Mouse (Mus musculus) lung, embryonic 16.5 days (tissue): ENCODE results near the gene Ints12. TPM values are rescaled to one million over a fixed set of nuclear protein-coding genes. Genes with fewer than 3 reads are reported as not detected.

Source experiments
- ATAC-seq: fragments of 200-750 bp; cut with Nextera tagmentation; 2 replicates; pipeline ENCODE4 v1.8.0; 2017; ENCODE audit warnings: low read depth, mild to moderate bottlenecking, moderate library complexity
- H3K27ac ChIP-seq: fragments of 300-500 bp; sonication (generic); 2 replicates; pipeline ENCODE4 v1.5.1; 2014; ENCODE audit warnings: mild to moderate bottlenecking, control low read depth, low read length
- H3K27me3 ChIP-seq: fragments of 300-500 bp; sonication (generic); 2 replicates; pipeline ENCODE4 v1.6.1; 2014; ENCODE audit warnings: low read depth, low read length, mixed read lengths; ENCODE audit not compliant: control insufficient read depth, insufficient read depth
- H3K36me3 ChIP-seq: fragments of 300-500 bp; sonication (generic); 2 replicates; pipeline ENCODE4 v1.6.1; 2014; ENCODE audit warnings: low read length; ENCODE audit not compliant: control insufficient read depth, insufficient read depth
- H3K4me1 ChIP-seq: fragments of 300-500 bp; sonication (generic); replicated peaks from 2 replicates; pipeline ENCODE4 v1.6.1; 2014; ENCODE audit warnings: low read length, mixed read lengths; ENCODE audit not compliant: control insufficient read depth, insufficient read depth
- H3K4me2 ChIP-seq: fragments of 300-500 bp; sonication (generic); 2 replicates; pipeline ENCODE4 v1.6.1; 2014; ENCODE audit warnings: low read depth, low read length, control low read depth
- H3K4me3 ChIP-seq: fragments of 300-500 bp; sonication (generic); 2 replicates; pipeline ENCODE4 v1.5.1; 2014; ENCODE audit warnings: mild to moderate bottlenecking, low read length, control low read depth
- H3K9ac ChIP-seq: fragments of 300-500 bp; sonication (generic); 2 replicates; pipeline ENCODE4 v1.6.1; 2014; ENCODE audit warnings: low read length, control low read depth
- H3K9me3 ChIP-seq: fragments of 300-500 bp; sonication (generic); 2 replicates; pipeline ENCODE4 v1.6.1; 2016; ENCODE audit warnings: low read length; ENCODE audit not compliant: control insufficient read depth
- WGBS: fragments of 180-500 bp; shearing (Covaris S2); extraction: QIAGEN DNeasy Blood & Tissue Kit; methylation state at CpG from one replicate; pipeline ENCODE4 v1.1.7; 2014; 5-methylcytosine and 5-hydroxymethylcytosine counted together
- polyA plus RNA-seq: library from polyadenylated mRNA; unstranded; fragments of >200 nt; fragmentation: Nextera tagmentation; extraction: Ambion mirVana; gene quantifications from 2 replicates; pipeline ENCODE4 v1.2.1, GENCODE M21; 2015

Gene Ints12
- polyA plus RNA-seq, 1 experiment from 2014 or later: 24.3 TPM

GRCm38 (mm10) chr3:133113281-133113680, 21.6 kb downstream of the Ints12 start:
- no peak overlapping the region for H3K9ac ChIP-seq
- no peak for ATAC-seq
- H3K4me2 ChIP-seq: no peak overlapping the region
- H3K27me3 ChIP-seq: no peaks in the 10 kb centered on the region
- WGBS: 33% methylated on average over 1 of the region's 1 CpGs
- H3K9me3 ChIP-seq: no peaks in the 10 kb centered on the region
- peaks cover 13% of the 10 kb centered on the region for H3K36me3 ChIP-seq
- H3K27ac ChIP-seq: no peak overlapping the region
- H3K4me3 ChIP-seq: no peak overlapping the region
- no peaks in the 10 kb centered on the region for H3K4me1 ChIP-seq

GRCm38 (mm10) chr3:133131372-133131771, 39.7 kb downstream of the Ints12 start:
- H3K9me3 ChIP-seq: no peaks in the 10 kb centered on the region
- no peaks in the 10 kb centered on the region for H3K27me3 ChIP-seq
- 93% methylated on average over 5 of the region's 5 CpGs for WGBS
- no peaks in the 10 kb centered on the region for H3K36me3 ChIP-seq
- no peak overlapping the region for H3K4me2 ChIP-seq
- ATAC-seq: no peak
- no peak overlapping the region for H3K4me3 ChIP-seq
- no peak overlapping the region for H3K27ac ChIP-seq
- no peak overlapping the region for H3K9ac ChIP-seq
- H3K4me1 ChIP-seq: no peaks in the 10 kb centered on the region

- no peak overlapping the region for H3K4me3 ChIP-seq
- no peak overlapping the region for H3K27ac ChIP-seq
- H3K4me2 ChIP-seq: no peak overlapping the region
- no peak overlapping the region for H3K9ac ChIP-seq
- no peaks in the 10 kb centered on the region for H3K9me3 ChIP-seq
- H3K27me3 ChIP-seq: no peaks in the 10 kb centered on the region
- no peak for ATAC-seq
- H3K36me3 ChIP-seq: no peaks in the 10 kb centered on the region
- WGBS: 68% methylated on average over 8 of the region's 8 CpGs
- H3K4me1 ChIP-seq: no peaks in the 10 kb centered on the region
Observed at GRCm38 (mm10) chr3:133132611-133133010, 41.0 kb downstream of the Ints12 start.

GRCm38 (mm10) chr3:133141877-133142276, 50.2 kb downstream of the Ints12 start:
- H3K36me3 ChIP-seq: no peaks in the 10 kb centered on the region
- H3K4me3 ChIP-seq: no peak overlapping the region
- H3K9me3 ChIP-seq: no peaks in the 10 kb centered on the region
- no peak overlapping the region for H3K4me2 ChIP-seq
- no peak for ATAC-seq
- H3K27ac ChIP-seq: no peak overlapping the region
- H3K27me3 ChIP-seq: no peaks in the 10 kb centered on the region
- H3K9ac ChIP-seq: no peak overlapping the region
- 77% methylated on average over 6 of the region's 6 CpGs for WGBS
- no peaks in the 10 kb centered on the region for H3K4me1 ChIP-seq

- Histone ChIP-seq H3K9me3 (no peaks in the 10 kb centered on the region), H3K9ac (no peak overlapping the region), H3K4me1 (no peaks in the 10 kb centered on the region), H3K27ac (no peak overlapping the region), H3K27me3 (no peaks in the 10 kb centered on the region), H3K36me3 (no peaks in the 10 kb centered on the region), H3K4me3 (no peak overlapping the region), H3K4me2 (no peak overlapping the region)
- no peak for ATAC-seq
- 71% methylated on average over 6 of the region's 6 CpGs for WGBS
Observed at GRCm38 (mm10) chr3:133144511-133145147, 53.0 kb downstream of the Ints12 start.

- Histone ChIP-seq H3K27me3 (no peaks in the 10 kb centered on the region), H3K4me3 (no peak overlapping the region), H3K9me3 (no peaks in the 10 kb centered on the region), H3K36me3 (no peaks in the 10 kb centered on the region), H3K27ac (no peak overlapping the region), H3K9ac (no peak overlapping the region), H3K4me1 (no peaks in the 10 kb centered on the region), H3K4me2 (no peak overlapping the region)
- 78% methylated on average over 6 of the region's 6 CpGs for WGBS
- no peak for ATAC-seq
Observed at GRCm38 (mm10) chr3:133151629-133152028, 60.0 kb downstream of the Ints12 start.

- WGBS: 60% methylated on average over 1 of the region's 1 CpGs
- Histone ChIP-seq H3K4me2 (no peak overlapping the region), H3K9ac (no peak overlapping the region), H3K27ac (no peak overlapping the region), H3K4me3 (no peak overlapping the region), H3K36me3 (no peaks in the 10 kb centered on the region), H3K4me1 (no peaks in the 10 kb centered on the region), H3K27me3 (no peaks in the 10 kb centered on the region), H3K9me3 (no peaks in the 10 kb centered on the region)
- ATAC-seq: no peak
Observed at GRCm38 (mm10) chr3:133152831-133153230, 61.2 kb downstream of the Ints12 start.

GRCm38 (mm10) chr3:133153629-133154028, 62.0 kb downstream of the Ints12 start:
- no peak overlapping the region for H3K27ac ChIP-seq
- H3K4me3 ChIP-seq: no peak overlapping the region
- H3K4me2 ChIP-seq: no peak overlapping the region
- H3K9ac ChIP-seq: no peak overlapping the region
- no peaks in the 10 kb centered on the region for H3K27me3 ChIP-seq
- no peak for ATAC-seq
- H3K36me3 ChIP-seq: no peaks in the 10 kb centered on the region
- no peaks in the 10 kb centered on the region for H3K9me3 ChIP-seq
- no peaks in the 10 kb centered on the region for H3K4me1 ChIP-seq
- 65% methylated on average over 6 of the region's 6 CpGs for WGBS

GRCm38 (mm10) chr3:133154683-133155082, 63.0 kb downstream of the Ints12 start:
- H3K27ac ChIP-seq: no peak overlapping the region
- H3K9me3 ChIP-seq: no peaks in the 10 kb centered on the region
- H3K4me1 ChIP-seq: no peaks in the 10 kb centered on the region
- ATAC-seq: no peak
- no peaks in the 10 kb centered on the region for H3K27me3 ChIP-seq
- 78% methylated on average over 8 of the region's 8 CpGs for WGBS
- no peak overlapping the region for H3K4me2 ChIP-seq
- no peak overlapping the region for H3K4me3 ChIP-seq
- no peak overlapping the region for H3K9ac ChIP-seq
- H3K36me3 ChIP-seq: no peaks in the 10 kb centered on the region

GRCm38 (mm10) chr3:133158260-133158659, 66.6 kb downstream of the Ints12 start:
- no peaks in the 10 kb centered on the region for H3K36me3 ChIP-seq
- no peak overlapping the region for H3K9ac ChIP-seq
- no peaks in the 10 kb centered on the region for H3K4me1 ChIP-seq
- no peaks in the 10 kb centered on the region for H3K27me3 ChIP-seq
- no peaks in the 10 kb centered on the region for H3K9me3 ChIP-seq
- no peak overlapping the region for H3K27ac ChIP-seq
- no peak overlapping the region for H3K4me3 ChIP-seq
- H3K4me2 ChIP-seq: no peak overlapping the region
- 45% methylated on average over 5 of the region's 5 CpGs for WGBS
- no peak for ATAC-seq
